Mouse (Mus musculus) fat pad, adult 2 months (tissue): ENCODE measurements around the gene Clcn6.

Experiments used
- DNase-seq: peaks from one replicate; pipeline ENCODE4 v3.0.0-alpha.2; 2011; ENCODE audit warnings: low read depth, low spot score; ENCODE audit errors: extremely low read depth

Gene Clcn6

DNA sequence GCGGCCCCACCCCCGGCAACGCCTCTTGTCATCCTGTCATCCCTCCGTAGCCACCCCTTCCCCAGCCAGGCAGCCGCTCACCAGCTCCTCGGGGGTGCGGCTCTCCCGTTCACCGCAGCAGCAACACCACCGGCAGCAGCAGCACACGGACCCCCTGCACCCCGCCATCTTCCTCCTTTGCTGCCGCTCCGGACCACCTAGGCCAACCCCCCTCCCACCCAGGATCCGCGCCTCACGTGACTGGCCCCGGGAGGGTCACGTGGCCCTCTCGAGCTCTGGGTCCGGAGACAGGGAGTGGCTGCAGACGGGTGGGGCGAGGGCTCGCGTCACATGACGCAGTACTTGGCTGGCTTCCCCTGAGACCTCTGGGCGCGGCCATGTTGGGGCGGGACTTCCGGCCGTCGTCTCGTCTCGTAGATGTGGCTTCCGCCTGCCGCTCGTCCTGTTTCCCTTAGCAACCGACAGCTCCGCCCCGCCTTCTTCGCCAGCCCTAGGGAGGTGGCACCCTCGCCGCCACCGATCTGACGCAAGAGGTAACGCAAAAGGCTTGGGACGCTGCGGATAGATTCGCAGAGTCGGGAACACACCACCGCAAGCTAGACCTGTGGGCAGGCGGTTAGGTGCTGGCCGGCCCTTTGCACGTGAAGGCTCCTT is at the start of gene Clcn6, which contains the start of gene Mthfr:
Gene Clcn6 (minus strand): TSS at position 222 of the 654 bp plus-strand sequence.
Gene Mthfr (plus strand): TSS at position 478 of the 654 bp plus-strand sequence.
- DNase-seq: peak; percentile 73

GRCm38 (mm10) chr4:148087907-148088527 is 49.4 kb upstream of the Clcn6 start, which contains the start of gene Agtrap:
Agtrap (minus strand) TSS chr4:148088031.
- DNase-seq: peak; percentile 37

GRCm38 (mm10) chr4:148087091-148087906 is 48.7 kb upstream of the Clcn6 start:
- DNase-seq: peak; percentile 40

- DNase-seq: no peak
Measured at GRCm38 (mm10) chr4:148085907-148086305, 47.3 kb upstream of the Clcn6 start.

DNA sequence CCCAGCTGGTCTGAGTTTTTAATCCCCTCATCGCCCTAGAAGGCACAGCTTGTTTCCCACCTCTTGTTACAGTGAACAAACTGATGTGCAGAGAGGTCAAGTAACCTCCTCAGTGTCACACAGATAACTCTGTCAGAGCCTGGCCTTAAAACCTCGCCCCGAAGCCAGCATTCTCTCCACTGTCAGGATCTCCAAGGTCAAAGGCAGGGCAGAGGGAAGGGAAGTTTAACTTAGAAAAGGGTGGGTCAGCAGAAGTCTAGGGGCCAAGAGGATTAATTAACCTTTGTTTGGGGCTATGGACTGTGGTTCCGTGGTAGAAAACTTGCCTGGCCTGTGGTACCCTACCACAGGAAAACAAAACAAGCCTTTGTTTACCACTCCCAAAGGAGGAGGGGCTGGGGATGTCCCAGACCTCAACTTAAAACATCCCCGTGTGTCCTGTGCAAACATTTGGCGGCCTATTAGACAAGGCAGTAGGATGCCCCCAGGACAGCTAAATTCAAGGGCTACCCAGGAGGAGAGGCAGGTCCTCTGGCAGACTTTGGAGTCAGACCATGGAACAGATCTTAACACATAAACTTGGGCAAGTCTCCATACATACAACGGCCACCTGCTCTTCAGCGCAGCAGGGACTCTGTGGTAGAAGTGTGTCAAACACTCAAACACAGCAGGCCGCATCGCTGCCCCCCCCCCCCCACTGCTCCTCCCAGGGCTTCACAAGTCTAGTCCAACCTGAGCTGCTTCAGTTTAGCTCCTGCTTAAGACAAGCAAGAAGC is 46.7 kb upstream of the Clcn6 start:
- DNase-seq: no peak

- DNase-seq: no peak
Measured at GRCm38 (mm10) chr4:148084261-148084714, 45.7 kb upstream of the Clcn6 start.

GRCm38 (mm10) chr4:148083176-148083899 is 44.7 kb upstream of the Clcn6 start:
- no peak for DNase-seq

GRCm38 (mm10) chr4:148082257-148083044 is 43.8 kb upstream of the Clcn6 start:
- no peak for DNase-seq

DNA sequence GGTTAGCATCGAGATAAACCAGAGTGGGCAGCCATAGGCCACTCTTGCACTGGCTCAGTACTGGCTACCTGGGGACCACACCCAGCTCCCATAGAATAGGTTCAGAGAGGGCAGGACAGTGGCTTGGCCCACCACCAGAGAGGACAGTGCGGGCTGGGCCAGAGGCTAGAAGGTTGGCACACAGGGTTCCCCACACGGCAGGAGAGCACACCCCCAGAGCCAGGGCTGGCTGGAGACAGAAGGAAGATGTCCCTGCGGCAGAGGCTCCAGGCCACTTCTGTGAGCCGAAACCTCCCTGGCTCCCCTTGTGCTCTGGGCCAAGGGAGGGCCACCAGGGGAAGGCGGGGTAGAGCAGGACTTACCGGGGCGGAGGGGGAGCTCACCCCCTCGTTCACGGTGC is 42.6 kb upstream of the Clcn6 start:
- DNase-seq: no peak

DNA sequence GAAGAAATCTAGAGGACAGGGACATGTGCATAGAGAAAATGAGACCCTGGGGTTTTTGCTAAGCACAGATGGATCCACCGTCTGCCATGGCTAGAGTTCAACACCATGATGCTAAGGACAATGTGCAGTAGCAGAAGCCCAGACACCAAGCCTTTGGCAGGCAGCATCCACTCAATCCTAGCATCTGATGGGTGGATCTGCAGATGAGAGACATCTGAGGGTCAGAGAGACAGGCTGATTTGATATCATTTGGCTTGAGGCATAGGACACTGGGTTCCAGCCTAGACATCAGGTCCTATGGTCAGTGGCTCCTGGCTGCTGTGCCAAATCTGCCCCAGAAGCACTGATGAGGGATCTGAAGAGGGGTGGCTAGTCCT is 42.0 kb upstream of the Clcn6 start:
- no peak for DNase-seq

- no peak for DNase-seq
Measured at GRCm38 (mm10) chr4:148079944-148080596, 41.4 kb upstream of the Clcn6 start.

GRCm38 (mm10) chr4:148079212-148079611 is 40.6 kb upstream of the Clcn6 start:
- no peak for DNase-seq

DNA sequence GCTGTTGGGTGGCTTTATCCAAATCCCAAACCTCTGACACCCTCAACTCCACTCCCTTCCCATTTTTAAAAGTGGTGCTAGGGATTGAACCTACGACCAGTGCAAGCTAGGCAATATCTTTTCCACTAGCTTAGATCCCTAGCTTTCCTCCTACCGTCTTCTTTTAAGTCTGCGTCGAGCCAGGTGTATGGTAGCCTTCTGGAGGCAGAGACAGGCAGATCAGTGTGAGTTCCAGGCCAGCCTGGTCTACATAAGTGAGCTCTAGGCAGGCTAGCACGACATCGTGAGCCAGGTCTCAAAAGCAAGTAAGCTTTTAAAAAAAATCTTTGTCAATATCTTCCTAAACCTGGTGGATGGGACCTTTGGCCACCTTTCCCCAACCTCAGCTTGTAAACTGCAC is 37.3 kb upstream of the Clcn6 start:
- no peak for DNase-seq

GRCm38 (mm10) chr4:148075259-148075658 is 36.6 kb upstream of the Clcn6 start:
- DNase-seq: no peak

DNA sequence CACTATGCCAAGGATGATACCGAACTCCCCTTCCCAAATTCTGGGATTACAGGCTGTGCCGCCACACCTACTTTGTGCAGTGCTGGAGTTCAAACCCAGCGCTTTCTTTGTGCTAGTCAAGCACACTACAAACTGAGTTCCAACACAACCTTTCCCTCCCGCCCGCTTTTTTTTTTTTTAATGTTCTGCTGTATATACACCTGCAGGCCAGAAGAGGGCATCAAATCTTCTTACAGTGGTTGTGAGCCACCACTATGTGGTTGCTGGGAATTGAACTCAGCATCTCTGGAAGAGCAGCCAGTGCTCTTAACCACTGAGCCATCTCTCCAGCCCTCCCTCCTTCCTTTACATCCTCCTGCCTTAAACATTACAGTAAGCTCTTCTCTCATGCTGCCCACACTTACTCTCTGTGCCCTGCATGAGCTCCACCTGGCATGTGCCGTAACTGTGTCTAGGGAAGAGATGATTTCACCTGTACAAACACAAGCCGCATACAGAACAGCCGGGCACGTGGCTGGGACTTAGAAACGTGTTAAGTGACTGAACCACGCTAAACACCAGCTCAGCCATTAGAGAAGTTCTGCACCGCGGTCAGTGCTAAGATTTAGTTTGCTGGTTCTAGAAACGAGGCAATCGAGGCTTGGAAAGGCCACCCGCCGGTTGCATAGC is 36.0 kb upstream of the Clcn6 start:
- DNase-seq: no peak

- no peak for DNase-seq
Measured at GRCm38 (mm10) chr4:148071508-148071907, 32.9 kb upstream of the Clcn6 start.

DNA sequence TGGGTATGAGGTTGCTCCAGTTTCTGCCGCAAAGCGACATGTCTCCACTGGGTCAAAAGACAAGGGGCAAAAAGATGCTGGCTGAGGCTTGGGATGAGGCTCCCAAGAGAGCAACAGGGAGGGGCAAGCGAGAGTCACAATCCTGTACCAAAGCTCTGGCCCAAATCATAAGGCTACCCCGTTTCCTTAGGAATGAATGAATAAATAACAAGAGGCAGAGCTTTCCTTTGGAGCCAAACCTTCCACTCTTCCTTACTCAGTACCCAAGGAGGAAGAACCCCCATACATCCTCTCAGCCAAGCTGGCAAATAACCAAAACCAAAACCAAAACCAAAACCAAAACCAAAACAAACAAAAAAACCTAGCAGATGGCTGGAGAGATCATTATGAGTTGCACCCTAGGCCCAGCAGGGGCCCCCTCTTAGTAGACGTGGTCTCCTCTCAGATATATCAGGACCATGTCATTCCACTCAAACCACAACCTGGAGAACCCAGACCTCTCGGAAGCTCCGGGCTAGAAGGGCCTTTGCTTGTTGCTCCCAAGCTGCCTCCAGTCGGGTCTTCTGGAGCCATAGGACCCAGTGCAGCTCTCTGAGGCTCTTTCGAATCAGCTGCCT is 31.1 kb upstream of the Clcn6 start:
- no peak for DNase-seq

DNA sequence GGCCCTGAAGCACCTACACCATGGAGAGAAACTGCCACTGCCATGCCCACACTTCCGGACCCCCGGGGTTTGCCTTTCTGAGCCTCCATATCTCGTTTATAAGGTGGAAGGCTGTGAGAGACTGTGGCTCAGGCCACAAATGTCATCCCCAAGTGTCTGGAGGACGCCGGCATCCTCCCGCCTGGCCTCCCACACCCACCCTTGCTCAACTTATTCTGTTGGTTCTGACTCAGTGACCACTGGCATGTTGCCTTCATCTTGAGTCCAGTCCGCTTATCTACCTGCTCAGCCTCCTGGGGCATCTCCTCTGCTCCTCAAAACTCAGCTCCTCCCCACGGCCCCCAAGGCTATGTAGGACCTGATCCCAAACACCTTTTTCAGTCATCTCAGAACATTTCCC is 28.7 kb upstream of the Clcn6 start:
- no peak for DNase-seq
